In the genomic region with DNA sequence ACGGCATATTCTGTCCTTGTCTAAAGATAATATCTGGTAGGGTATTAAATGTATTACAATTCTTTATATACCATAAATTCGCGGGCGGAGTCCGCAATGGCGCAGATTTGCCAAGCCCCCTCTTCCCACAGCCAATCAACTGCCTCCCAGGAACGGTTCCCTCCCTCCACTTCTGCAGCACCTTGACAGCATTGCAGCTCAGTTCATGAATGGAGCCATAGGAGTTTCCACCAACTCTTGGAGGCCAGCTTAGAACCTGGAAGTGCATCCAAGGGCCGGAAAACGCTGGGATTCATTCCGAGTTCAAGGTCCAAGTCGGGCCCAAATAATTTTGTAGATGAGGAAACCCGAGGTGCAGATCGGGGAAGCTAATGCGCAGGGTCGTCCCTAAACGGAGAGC, we compare ENCODE assay signal across 8 mouse cellular contexts. TPM values are rescaled to one million over a fixed set of nuclear protein-coding genes. Genes with fewer than 3 reads are reported as not detected.
DNase-seq lines count a peak whose midpoint lies in the region; ATAC-seq lines count a peak whose summit lies in the region.

A gene (plus strand): TSS at position 163 of the 400 bp plus-strand sequence.
A gene (minus strand): TSS at position 356 of the 400 bp plus-strand sequence.

- peak within 1 kb of the TSS; percentile 75 for H3K4me3 ChIP-seq in heart, embryonic 11.5 days (ENCODE audit: low read depth, low read length)

- peak within 1 kb of the TSS; percentile 77 for H3K9ac ChIP-seq in heart, embryonic 11.5 days (ENCODE audit: low read depth, low read length)

- no peak for ATAC-seq in heart, embryonic 11.5 days (replicated peaks; ENCODE audit: insufficient number of reproducible peaks, low FRiP score, low TSS enrichment)

- no peaks in the 10 kb centered on the region for H3K9me3 ChIP-seq in heart, embryonic 11.5 days (replicated peaks; ENCODE audit: control insufficient read depth, low read length)

- H3K27ac ChIP-seq in heart, embryonic 11.5 days (ENCODE audit: low read depth, low read length): peak within 1 kb of the TSS; percentile 88

- peaks cover 26% of the 10 kb centered on the region for H3K4me1 ChIP-seq in heart, embryonic 11.5 days (ENCODE audit: control insufficient read depth, insufficient read depth, low read length)

- DNase-seq in urinary bladder, adult 2 months (ENCODE audit: low spot score): no peak
- DNase-seq in urinary bladder, postnatal 10 days (ENCODE audit: low spot score): no peak
- peak; percentile 72 for DNase-seq in cerebellum, adult 9-10 months
- peak; percentile 55 for DNase-seq in kidney, postnatal 14 days
- peak; percentile 31 for DNase-seq in lung, postnatal 14 days
- peak; percentile 31 to 32 for DNase-seq in spleen, adult 18-20 months
- DNase-seq in gastrocnemius, adult 8-10 months (ENCODE audit: low spot score in 2 of 2): no peak

- H3K4me2 ChIP-seq in heart, embryonic 11.5 days: peak within 1 kb of the TSS; percentile 98

- peaks cover 6% of the 10 kb centered on the region; the same call in 1 of the 2 replicates for H3K36me3 ChIP-seq in heart, embryonic 11.5 days (ENCODE audit: control insufficient read depth, insufficient read depth, low read length)

- 5% methylated on average over 16 of the region's 16 CpGs for WGBS in heart, embryonic 11.5 days (ENCODE audit: insufficient replicate concordance)

- H3K27me3 ChIP-seq in heart, embryonic 11.5 days (ENCODE audit: control insufficient read depth, insufficient read depth, low read length): peaks cover 38% of the 10 kb centered on the region

RNA-seq across cellular contexts. Expression of the first gene that starts in this region (rescaled TPM):
- 36.3 and 41.1 TPM in 2 replicates for polyA plus RNA-seq in urinary bladder, adult 2 months (2012; rRNA removed)
- polyA plus RNA-seq in heart, embryonic 11.5 days (2014; fragmentation: Nextera tagmentation; extraction: Ambion mirVana): 12.5 and 13.6 TPM in 2 replicates
- 10 to 100 TPM; 17.0 to 19.5 (median 17.7) TPM for total RNA-seq in gastrocnemius, adult 8-10 months (2022)

RNA-seq across cellular contexts. Expression of the second gene that starts in this region (rescaled TPM):
- polyA plus RNA-seq in urinary bladder, adult 2 months (2012; rRNA removed): 10.6 and 13.2 TPM in 2 replicates
- 0.93 and 2.0 TPM in 2 replicates for polyA plus RNA-seq in heart, embryonic 11.5 days (2014; fragmentation: Nextera tagmentation; extraction: Ambion mirVana)
- under 1 TPM in 2 of 4 experiments, not detected in 2; 0.65 to 0.99 TPM for total RNA-seq in gastrocnemius, adult 8-10 months (2022)

Comparison
In these comparisons a context has a peak if more than half of its experiments do, and no peak if none do; other contexts are left out.
1. DNase-seq: peak in cerebellum, adult 9-10 months (single experiment), kidney, postnatal 14 days (single experiment), lung, postnatal 14 days (single experiment) and spleen, adult 18-20 months (2 of 2); none in urinary bladder, adult 2 months (single experiment), urinary bladder, postnatal 10 days (single experiment) and gastrocnemius, adult 8-10 months (0 of 2).